Mouse (Mus musculus): Measurements from ENCODE around the gene Tmem41b. TPM values are rescaled to one million over a fixed set of nuclear protein-coding genes. Genes with fewer than 3 reads are reported as not detected.
"Not testable (repeated sequence)": the region's sequence is repeated elsewhere in the genome, so short reads cannot be mapped to it uniquely, and the experiment has no call there.

Gene Tmem41b
- polyA plus RNA-seq, 1 experiment from 2014 or later = 73.9 TPM

GRCm38 (mm10) chr7:110002968-110003367 lies 16.2 kb upstream of the Tmem41b start:
- peak overlapping the region; percentile 36 for H3K4me3 ChIP-seq
- WGBS = 16% methylated on average over 20 of the region's 20 CpGs
- no peaks in the 10 kb centered on the region for H3K9me3 ChIP-seq (replicated peaks)
- peaks cover 7% of the 10 kb centered on the region for H3K4me1 ChIP-seq
- peak; percentile 65 for DNase-seq (ENCODE audit: low spot score)
- H3K27me3 ChIP-seq (ENCODE audit: low read depth, poor library complexity, severe bottlenecking) = no peaks in the 10 kb centered on the region
- peak overlapping the region; percentile 54 for H3K27ac ChIP-seq
- H3K36me3 ChIP-seq = no peaks in the 10 kb centered on the region

DNA sequence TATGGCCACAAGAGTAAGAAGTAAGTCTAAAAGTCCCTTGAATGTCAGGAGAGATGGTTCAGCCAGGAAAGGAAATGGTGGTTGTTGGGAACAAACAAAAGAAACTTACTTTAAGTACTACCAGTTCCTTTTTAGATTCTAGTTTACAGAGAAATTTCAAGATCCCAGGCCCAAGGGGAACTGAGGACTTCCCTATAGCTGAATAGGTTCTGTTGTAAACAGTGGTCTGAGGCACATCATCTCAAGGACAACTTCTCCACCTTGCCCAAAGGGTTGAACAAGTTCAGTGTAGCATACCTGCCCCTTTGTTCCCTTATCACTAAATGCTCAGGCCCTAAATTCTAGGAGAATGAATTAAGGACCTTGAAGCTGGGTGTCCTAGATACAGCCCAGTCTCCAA lies 15.4 kb upstream of the Tmem41b start:
- Histone ChIP-seq H3K27ac (no peak overlapping the region), H3K9me3 (replicated peaks) (no peaks in the 10 kb centered on the region), H3K27me3 (ENCODE audit: low read depth, poor library complexity, severe bottlenecking) (no peaks in the 10 kb centered on the region), H3K36me3 (no peaks in the 10 kb centered on the region), H3K4me1 (peaks cover 7% of the 10 kb centered on the region), H3K4me3 (no peak overlapping the region)
- DNase-seq (ENCODE audit: low spot score) = no peak

DNA sequence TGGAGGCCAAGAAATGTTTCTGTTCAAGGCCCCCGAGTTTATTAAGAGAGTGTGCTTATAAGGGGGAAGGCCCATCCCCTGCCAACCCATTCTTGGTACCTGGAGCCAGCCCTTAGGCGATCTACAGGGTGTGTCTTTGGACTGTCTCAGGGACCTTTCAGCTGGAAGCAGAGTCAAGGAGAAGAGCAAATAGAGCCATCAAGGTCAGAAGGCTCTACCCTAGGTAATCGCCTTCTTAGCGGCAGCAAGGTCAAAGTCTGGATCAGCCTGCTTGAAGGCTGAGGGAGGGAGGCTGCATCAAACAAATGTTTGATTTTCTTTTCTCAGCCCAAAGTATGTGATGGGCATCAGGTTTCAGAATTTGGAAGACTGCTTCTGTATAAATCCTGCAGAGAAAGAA lies 11.7 kb upstream of the Tmem41b start:
- H3K27me3 ChIP-seq (ENCODE audit: low read depth, poor library complexity, severe bottlenecking) = no peaks in the 10 kb centered on the region
- DNase-seq (ENCODE audit: low spot score) = no peak
- no peaks in the 10 kb centered on the region for H3K36me3 ChIP-seq
- 86% methylated on average over 4 of the region's 4 CpGs for WGBS
- no peaks in the 10 kb centered on the region for H3K9me3 ChIP-seq (replicated peaks)
- no peak overlapping the region for H3K4me3 ChIP-seq
- no peak overlapping the region for H3K27ac ChIP-seq
- peaks cover 7% of the 10 kb centered on the region for H3K4me1 ChIP-seq

DNA sequence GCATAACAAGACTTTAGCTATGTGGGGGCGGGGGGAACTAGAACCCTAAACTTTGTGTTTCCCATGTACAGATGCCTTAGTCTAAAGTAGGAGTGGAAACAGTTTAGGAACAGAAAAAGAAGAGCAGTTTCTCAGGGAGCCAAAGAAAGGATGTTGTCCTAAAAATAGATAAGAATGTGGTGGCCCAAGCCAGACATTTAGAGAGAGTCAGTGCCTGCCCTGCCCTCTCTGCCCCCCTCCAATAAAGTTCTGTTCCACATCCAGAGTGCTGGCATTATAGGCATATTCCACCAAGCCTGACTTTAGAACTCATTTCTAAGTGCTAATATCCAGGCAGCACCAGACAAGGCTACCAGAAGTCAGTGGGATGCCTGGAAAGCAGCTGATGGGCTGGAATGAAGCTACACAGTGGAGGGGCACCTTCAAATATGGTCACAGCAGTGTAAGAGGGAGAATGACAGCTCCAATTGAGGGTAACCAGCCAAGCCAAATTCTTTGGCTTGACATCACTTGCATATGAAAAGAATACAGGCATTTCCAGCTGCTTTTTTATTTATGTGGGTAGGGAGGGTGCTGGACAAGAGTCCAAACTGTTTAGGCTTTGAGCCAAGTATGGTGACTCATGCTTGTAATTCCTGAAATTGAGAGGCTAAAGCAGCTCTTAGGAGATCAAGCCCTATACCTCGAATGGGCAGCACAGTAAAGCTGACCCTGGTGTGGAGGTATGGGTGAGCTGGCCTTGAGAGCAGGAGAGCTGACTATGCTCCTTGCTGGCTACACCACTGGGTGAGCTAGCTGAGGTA lies 6.6 kb upstream of the Tmem41b start:
- DNase-seq (ENCODE audit: low spot score) = no peak
- Histone ChIP-seq H3K27ac (no peak overlapping the region), H3K27me3 (ENCODE audit: low read depth, poor library complexity, severe bottlenecking) (no peaks in the 10 kb centered on the region), H3K4me1 (no peaks in the 10 kb centered on the region), H3K4me3 (no peak overlapping the region), H3K36me3 (no peaks in the 10 kb centered on the region), H3K9me3 (replicated peaks) (no peaks in the 10 kb centered on the region)
- WGBS = 66% methylated on average over 2 of the region's 2 CpGs

GRCm38 (mm10) chr7:109991286-109991685 lies 4.6 kb upstream of the Tmem41b start:
- H3K4me3 ChIP-seq = no peak overlapping the region
- 94% methylated on average over 1 of the region's 1 CpGs for WGBS
- H3K27me3 ChIP-seq (ENCODE audit: low read depth, poor library complexity, severe bottlenecking) = no peaks in the 10 kb centered on the region
- no peaks in the 10 kb centered on the region for H3K4me1 ChIP-seq
- no peaks in the 10 kb centered on the region for H3K9me3 ChIP-seq (replicated peaks)
- H3K36me3 ChIP-seq = no peaks in the 10 kb centered on the region
- no peak for DNase-seq (ENCODE audit: low spot score)
- H3K27ac ChIP-seq = no peak overlapping the region

GRCm38 (mm10) chr7:109986133-109986669 lies 528 bp downstream of the Tmem41b start:
- WGBS = under 1% methylated on average over 43 of the region's 43 CpGs
- H3K36me3 ChIP-seq = peaks cover 30% of the 10 kb centered on the region
- H3K4me3 ChIP-seq = peak overlapping the region; percentile 75
- DNase-seq (ENCODE audit: low spot score) = peak; percentile 99
- no peaks in the 10 kb centered on the region for H3K27me3 ChIP-seq (ENCODE audit: low read depth, poor library complexity, severe bottlenecking)
- H3K27ac ChIP-seq = peak overlapping the region; percentile 87
- no peaks in the 10 kb centered on the region for H3K9me3 ChIP-seq (replicated peaks)
- peaks cover 8% of the 10 kb centered on the region; the same call in 1 of the 2 replicates for H3K4me1 ChIP-seq

DNA sequence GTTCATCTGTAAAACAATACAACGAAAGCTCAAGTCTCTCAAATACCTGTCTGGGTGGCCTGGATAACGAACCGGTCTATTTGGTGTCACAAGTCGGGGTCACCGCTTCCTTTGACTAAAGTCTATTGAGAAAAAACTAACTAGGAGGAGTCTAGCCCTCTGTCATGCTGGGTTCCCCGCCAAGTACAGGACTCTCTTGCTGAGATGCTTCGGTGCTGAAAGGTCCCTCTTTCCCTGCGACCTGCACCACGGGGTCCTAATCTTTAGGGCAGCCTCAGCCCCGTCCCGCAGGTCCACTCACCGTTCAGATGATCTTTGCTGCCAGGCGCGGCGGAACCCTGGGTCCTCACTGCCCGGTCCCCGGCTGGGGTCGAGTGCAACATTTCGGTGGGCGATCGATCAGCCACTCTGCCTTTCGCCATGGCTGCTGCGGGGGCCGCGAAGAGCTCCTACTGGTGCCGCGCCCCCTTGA lies 1.0 kb downstream of the Tmem41b start:
- H3K9me3 ChIP-seq (replicated peaks) = no peaks in the 10 kb centered on the region
- no peaks in the 10 kb centered on the region for H3K27me3 ChIP-seq (ENCODE audit: low read depth, poor library complexity, severe bottlenecking)
- under 1% methylated on average over 27 of the region's 27 CpGs for WGBS
- H3K4me3 ChIP-seq = peak overlapping the region; percentile 75
- H3K4me1 ChIP-seq = peaks cover 8% of the 10 kb centered on the region; the same call in 1 of the 2 replicates
- H3K27ac ChIP-seq = peak overlapping the region; percentile 87
- H3K36me3 ChIP-seq = peaks cover 31% of the 10 kb centered on the region
- no peak for DNase-seq (ENCODE audit: low spot score)

DNA sequence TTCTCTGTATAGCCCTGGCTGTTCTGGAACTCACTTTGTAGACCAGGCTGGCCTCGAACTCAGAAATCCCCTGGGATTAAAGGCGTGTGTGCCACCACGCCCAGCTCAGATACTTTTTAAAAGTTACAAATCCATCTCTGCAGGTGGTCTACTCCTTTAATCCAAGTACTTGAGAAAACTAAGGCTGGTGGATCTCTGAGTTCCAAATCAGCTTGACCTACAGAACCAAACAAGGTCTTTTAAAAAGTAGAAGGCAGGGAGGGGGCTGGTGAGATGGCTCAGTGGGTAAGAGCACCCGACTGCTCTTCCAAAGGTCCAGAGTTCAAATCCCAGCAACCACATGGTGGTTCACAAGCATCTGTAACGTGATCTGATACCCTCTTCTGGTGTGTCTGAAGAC lies 2.1 kb downstream of the Tmem41b start:
- not testable (repeated sequence) for H3K27ac ChIP-seq, H3K4me3 ChIP-seq
- 87% methylated on average over 5 of the region's 5 CpGs for WGBS

DNA sequence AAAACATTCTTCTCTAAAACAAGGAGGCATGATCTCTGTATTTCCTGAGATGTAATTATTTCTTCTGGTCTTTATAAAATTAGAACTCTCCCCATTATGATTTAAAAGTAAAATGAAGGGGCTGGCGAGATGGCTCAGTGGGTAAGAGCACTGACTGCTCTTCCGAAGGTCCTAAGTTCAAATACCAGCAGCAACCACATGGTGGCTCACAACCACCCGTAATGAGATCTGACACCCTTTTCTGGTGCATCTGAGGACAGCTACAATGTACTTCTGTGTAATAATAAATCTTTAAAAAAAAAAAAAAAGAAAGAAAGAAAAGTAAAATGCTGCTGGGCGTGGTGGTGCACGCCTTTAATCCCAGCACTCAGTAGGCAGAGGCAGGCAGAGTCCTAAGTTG lies 9.6 kb downstream of the Tmem41b start:
- H3K27ac ChIP-seq; DNase-seq (ENCODE audit: low spot score); H3K4me1 ChIP-seq; H3K27me3 ChIP-seq (ENCODE audit: low read depth, poor library complexity, severe bottlenecking); H3K9me3 ChIP-seq (replicated peaks); H3K4me3 ChIP-seq: not testable (repeated sequence)
- 79% methylated on average over 5 of the region's 5 CpGs for WGBS
- H3K36me3 ChIP-seq = peaks cover 83% of the 10 kb centered on the region

More for the DNA sequence above, 2.1 kb downstream of the Tmem41b start:
- not testable (repeated sequence) for H3K4me1 ChIP-seq; DNase-seq (ENCODE audit: low spot score); H3K27me3 ChIP-seq (ENCODE audit: low read depth, poor library complexity, severe bottlenecking); H3K9me3 ChIP-seq (replicated peaks)
- H3K36me3 ChIP-seq = peaks cover 42% of the 10 kb centered on the region

GRCm38 (mm10) chr7:109975966-109976715 lies 10.6 kb downstream of the Tmem41b start:
- no peaks in the 10 kb centered on the region for H3K27me3 ChIP-seq (ENCODE audit: low read depth, poor library complexity, severe bottlenecking)
- 93% methylated on average over 6 of the region's 6 CpGs for WGBS
- no peak overlapping the region for H3K27ac ChIP-seq
- H3K4me1 ChIP-seq = no peaks in the 10 kb centered on the region
- H3K9me3 ChIP-seq (replicated peaks) = no peaks in the 10 kb centered on the region
- peaks cover 74% of the 10 kb centered on the region for H3K36me3 ChIP-seq
- no peak for DNase-seq (ENCODE audit: low spot score)
- no peak overlapping the region for H3K4me3 ChIP-seq

DNA sequence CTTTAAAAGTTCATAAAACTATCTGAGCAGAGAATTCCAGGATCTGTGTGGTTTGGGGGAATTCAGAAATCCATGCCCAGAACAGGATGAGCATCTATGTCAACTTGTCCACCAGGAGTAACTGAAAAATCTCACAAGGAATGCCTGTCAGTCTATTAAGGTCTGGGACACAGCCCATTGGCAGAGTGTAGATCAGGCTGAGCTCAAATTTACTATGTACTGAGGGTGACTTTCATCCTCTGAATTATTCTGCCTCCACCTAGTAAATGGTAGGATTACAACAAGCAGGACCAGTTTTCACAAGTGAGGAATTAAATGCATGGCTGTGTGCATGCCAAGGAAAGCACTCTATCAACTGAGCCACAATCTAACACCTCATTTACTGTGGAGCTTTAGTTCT lies 17.2 kb downstream of the Tmem41b start:
- Histone ChIP-seq H3K4me1 (peaks cover 6% of the 10 kb centered on the region), H3K9me3 (replicated peaks) (no peaks in the 10 kb centered on the region), H3K36me3 (peaks cover 13% of the 10 kb centered on the region), H3K4me3 (no peak overlapping the region), H3K27ac (no peak overlapping the region), H3K27me3 (ENCODE audit: low read depth, poor library complexity, severe bottlenecking) (no peaks in the 10 kb centered on the region)
- DNase-seq (ENCODE audit: low spot score) = no peak

DNA sequence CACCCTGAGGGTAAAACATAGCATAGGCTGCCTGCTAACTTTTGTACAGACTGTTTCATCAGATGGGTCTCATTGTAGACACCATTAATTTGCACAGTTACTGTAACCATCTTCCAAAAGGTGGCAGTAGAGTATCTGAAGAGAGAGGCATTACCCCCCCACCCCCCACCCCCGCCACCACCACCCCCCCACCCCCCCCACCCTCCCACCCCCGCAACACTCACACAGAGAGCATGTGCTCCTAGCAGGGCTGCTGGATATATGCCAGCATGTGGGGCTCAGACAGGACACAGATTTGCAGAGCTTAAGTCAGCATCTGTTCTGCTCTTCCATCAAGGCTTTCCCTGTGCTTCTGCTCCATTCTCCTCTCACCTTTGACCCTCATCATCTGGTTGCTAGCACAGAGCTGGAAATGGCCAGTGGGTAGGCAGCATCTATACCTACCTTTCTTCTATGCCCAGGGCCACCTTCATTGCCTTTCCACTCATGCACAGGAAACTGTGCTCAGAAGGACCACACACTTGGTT lies 17.7 kb downstream of the Tmem41b start:
- H3K36me3 ChIP-seq = peaks cover 13% of the 10 kb centered on the region
- no peak overlapping the region for H3K27ac ChIP-seq
- H3K4me1 ChIP-seq = peaks cover 6% of the 10 kb centered on the region
- H3K9me3 ChIP-seq (replicated peaks) = no peaks in the 10 kb centered on the region
- H3K27me3 ChIP-seq (ENCODE audit: low read depth, poor library complexity, severe bottlenecking) = no peaks in the 10 kb centered on the region
- DNase-seq (ENCODE audit: low spot score) = no peak
- no peak overlapping the region for H3K4me3 ChIP-seq
- 0% methylated on average over 2 of the region's 2 CpGs for WGBS

Data from limb, embryonic 10.5 days (tissue).